Mouse (Mus musculus) limb, embryonic 14.5 days (tissue): ENCODE data around the gene Smco3. TPM values are rescaled to one million over a fixed set of nuclear protein-coding genes. Genes with fewer than 3 reads are reported as not detected.
A peak's percentile ranks its signal among the peaks of the same experiment; 100 is the strongest.
"Not testable (repeated sequence)": the region's sequence is repeated elsewhere in the genome, so short reads cannot be mapped to it uniquely, and the experiment has no call there.

ENCODE experiments used
- ATAC-seq: fragments of 200-750 bp; cut with Nextera tagmentation; 2 replicates; pipeline ENCODE4 v1.8.0; 2017; ENCODE audit warnings: low read depth, moderate number of reproducible peaks, moderate TSS enrichment; ENCODE audit not compliant: low FRiP score
- DNase-seq: peaks from one replicate; pipeline ENCODE4 v3.0.0-alpha.2; 2015; ENCODE audit warnings: low spot score
- H3K27ac ChIP-seq: fragments of 300-500 bp; sonication (generic); replicated peaks from 2 replicates; pipeline ENCODE4 v1.5.1; 2014; ENCODE audit warnings: low read depth, mild to moderate bottlenecking, low read length, moderate library complexity, mixed read lengths
- H3K27me3 ChIP-seq: fragments of 300-500 bp; sonication (generic); 2 replicates; pipeline ENCODE4 v1.6.1; 2014; ENCODE audit warnings: low read length, mixed read lengths; ENCODE audit not compliant: control insufficient read depth, insufficient read depth
- H3K36me3 ChIP-seq: fragments of 300-500 bp; sonication (generic); 2 replicates; pipeline ENCODE4 v1.6.1; 2014; ENCODE audit warnings: mild to moderate bottlenecking, low read length, moderate library complexity, mixed read lengths; ENCODE audit not compliant: control insufficient read depth, insufficient read depth
- H3K4me1 ChIP-seq: fragments of 300-500 bp; sonication (generic); 2 replicates; pipeline ENCODE4 v1.6.1; 2014; ENCODE audit warnings: antibody characterized with exemption, low read length, mixed read lengths; ENCODE audit not compliant: control insufficient read depth, insufficient read depth
- H3K4me2 ChIP-seq: fragments of 300-500 bp; sonication (generic); replicated peaks from 2 replicates; pipeline ENCODE4 v1.6.1; 2014; ENCODE audit warnings: low read depth, mild to moderate bottlenecking, low read length, moderate library complexity; ENCODE audit not compliant: severe bottlenecking
- H3K4me3 ChIP-seq: fragments of 300-500 bp; sonication (generic); replicated peaks from 2 replicates; pipeline ENCODE4 v1.5.1; 2014; ENCODE audit warnings: low read length
- H3K9ac ChIP-seq: fragments of 300-500 bp; sonication (generic); 2 replicates; pipeline ENCODE4 v1.6.1; 2014; ENCODE audit warnings: mild to moderate bottlenecking, low read depth, low read length, moderate library complexity; ENCODE audit not compliant: severe bottlenecking
- H3K9me3 ChIP-seq: fragments of 300-500 bp; sonication (generic); 2 replicates; pipeline ENCODE4 v1.6.1; 2016; ENCODE audit warnings: low read length; ENCODE audit not compliant: control insufficient read depth
- POLR2A ChIP-seq: fragments of 200-500 bp; IDR thresholded peaks from 2 replicates; pipeline ENCODE4 v1.8.0; 2012; ENCODE audit warnings: inconsistent platforms, mild to moderate bottlenecking, moderate library complexity, borderline replicate concordance; ENCODE audit not compliant: insufficient read depth, insufficient read length; ENCODE audit errors: extremely low read depth
- WGBS: fragments of 180-500 bp; shearing (Covaris S2); extraction: QIAGEN DNeasy Blood & Tissue Kit; methylation state at CpG from one replicate; pipeline ENCODE4 v1.1.7; 2014; 5-methylcytosine and 5-hydroxymethylcytosine counted together
- polyA plus RNA-seq, 2 experiments: library from polyadenylated mRNA; depleted of rRNA in 1 of 2; stranded (reverse) in 1 of 2; unstranded in 1 of 2; fragments of >200 nt; fragmentation: Nextera tagmentation in 1 of 2; extraction: Ambion mirVana in 1 of 2; gene quantifications; 2 replicates each; pipeline versions ENCODE4 v1.2.1 to v1.2.3; 2012 to 2014

Gene Smco3
- polyA plus RNA-seq, 2 experiments, result 0.97 to 1.4 TPM

GRCm38 (mm10) chr6:136803093-136803738 lies 32.0 kb downstream of the Smco3 start:
- DNase-seq (no peak), ATAC-seq (peak; percentile 2; the same call in 1 of the 2 replicates)
- WGBS, result 13% methylated on average over 12 of the region's 12 CpGs

GRCm38 (mm10) chr6:136801274-136801673 lies 34.0 kb downstream of the Smco3 start:
- H3K27me3 ChIP-seq, result no peaks in the 10 kb centered on the region
- no peak for ATAC-seq
- H3K4me2 ChIP-seq, result no peak overlapping the region
- no peak overlapping the region for H3K4me3 ChIP-seq
- no peak for TF ChIP-seq POLR2A
- no peak for DNase-seq
- peaks cover 9% of the 10 kb centered on the region for H3K4me1 ChIP-seq
- H3K9ac ChIP-seq, result no peak overlapping the region
- no peaks in the 10 kb centered on the region for H3K9me3 ChIP-seq
- H3K27ac ChIP-seq, result no peak overlapping the region
- 84% methylated on average over 6 of the region's 6 CpGs for WGBS
- no peaks in the 10 kb centered on the region for H3K36me3 ChIP-seq

More at GRCm38 (mm10) chr6:136803093-136803738, 32.0 kb downstream of the Smco3 start:
- peaks cover 12% of the 10 kb centered on the region for H3K4me1 ChIP-seq
- no peaks in the 10 kb centered on the region for H3K27me3 ChIP-seq
- H3K36me3 ChIP-seq, result no peaks in the 10 kb centered on the region
- H3K4me2 ChIP-seq, result peak overlapping the region; percentile 62
- no peaks in the 10 kb centered on the region for H3K9me3 ChIP-seq
- H3K4me3 ChIP-seq, result peak overlapping the region; percentile 78
- TF ChIP-seq POLR2A, result no peak
- peak overlapping the region; percentile 96 for H3K9ac ChIP-seq
- peak overlapping the region; percentile 100 for H3K27ac ChIP-seq

GRCm38 (mm10) chr6:136800710-136801109 lies 34.5 kb downstream of the Smco3 start:
- DNase-seq (no peak), ATAC-seq (no peak)
- no peaks in the 10 kb centered on the region for H3K9me3 ChIP-seq
- peaks cover 9% of the 10 kb centered on the region for H3K4me1 ChIP-seq
- no peak overlapping the region for H3K4me2 ChIP-seq
- H3K4me3 ChIP-seq, result no peak overlapping the region
- no peak for TF ChIP-seq POLR2A
- no peak overlapping the region for H3K9ac ChIP-seq
- H3K27ac ChIP-seq, result no peak overlapping the region
- H3K36me3 ChIP-seq, result no peaks in the 10 kb centered on the region
- WGBS, result 93% methylated on average over 8 of the region's 8 CpGs
- no peaks in the 10 kb centered on the region for H3K27me3 ChIP-seq

- H3K36me3 ChIP-seq, H3K4me2 ChIP-seq, H3K27ac ChIP-seq, DNase-seq, H3K27me3 ChIP-seq, H3K9me3 ChIP-seq, H3K4me3 ChIP-seq, ATAC-seq, H3K9ac ChIP-seq: not testable (repeated sequence)
- H3K4me1 ChIP-seq, result peaks cover 11% of the 10 kb centered on the region
- 89% methylated on average over 3 of the region's 3 CpGs for WGBS
These were observed 37.2 kb downstream of the Smco3 start for GRCm38 (mm10) chr6:136797874-136798693.

GRCm38 (mm10) chr6:136795850-136796249 lies 39.4 kb downstream of the Smco3 start:
- 70% methylated on average over 6 of the region's 6 CpGs for WGBS
- Histone ChIP-seq H3K4me2 (no peak overlapping the region), H3K9me3 (no peaks in the 10 kb centered on the region), H3K27me3 (no peaks in the 10 kb centered on the region), H3K9ac (no peak overlapping the region), H3K4me3 (no peak overlapping the region), H3K36me3 (no peaks in the 10 kb centered on the region), H3K27ac (no peak overlapping the region), H3K4me1 (peaks cover 9% of the 10 kb centered on the region; the same call in 1 of the 2 replicates)
- no peak for ATAC-seq
- TF ChIP-seq POLR2A, result no peak
- no peak for DNase-seq
